Mouse (Mus musculus) forelimb bud, embryonic 11.5 days (tissue): Measurements from ENCODE around the gene Ywhab.

Experiments
- DNase-seq: peaks from one replicate; pipeline ENCODE4 v3.0.0-alpha.2; 2012; ENCODE audit warnings: low read depth, low spot score

Gene Ywhab

DNA sequence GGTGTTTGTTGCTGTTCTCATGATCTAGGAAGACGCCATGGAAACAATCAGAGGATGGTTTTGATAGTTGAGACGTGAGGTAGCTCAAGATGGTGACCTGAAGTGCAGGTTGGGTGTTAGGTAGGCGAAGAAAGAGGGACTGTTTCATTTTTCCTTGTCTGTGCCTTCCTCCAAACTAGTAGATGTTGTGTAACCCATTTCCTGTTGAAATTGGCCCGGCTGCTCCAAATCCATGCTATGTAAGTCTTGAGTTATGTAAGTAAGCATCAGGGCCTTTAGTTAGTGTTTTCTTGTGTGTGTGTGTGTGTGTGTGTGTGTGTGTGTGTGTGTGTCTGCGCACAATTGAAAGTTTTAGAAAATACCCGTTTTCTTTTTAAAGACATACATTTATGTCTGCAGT lies 14.5 kb downstream of the Ywhab start:
- DNase-seq, result no peak

DNA sequence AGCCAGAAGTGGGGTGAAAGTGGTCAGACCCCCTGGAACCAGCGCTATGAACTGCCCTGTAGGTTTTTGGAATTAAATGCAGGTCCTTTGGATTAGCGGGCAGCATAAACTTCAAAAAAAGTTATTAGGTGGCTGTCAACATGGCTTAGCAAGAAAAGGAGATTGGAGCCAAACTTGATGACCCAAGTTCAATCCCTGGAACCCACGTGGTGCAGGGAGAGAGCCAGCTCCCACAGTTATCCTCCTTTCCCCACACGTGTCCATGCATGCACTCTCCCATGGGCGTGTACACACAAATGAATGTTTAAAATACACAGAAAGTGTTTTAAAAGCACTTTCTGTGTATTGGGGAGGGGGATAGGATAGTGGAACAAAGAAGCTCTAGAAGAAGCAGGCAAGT lies 15.7 kb downstream of the Ywhab start:
- DNase-seq, result no peak

- DNase-seq, result no peak
These were observed 16.2 kb downstream of the Ywhab start for GRCm38 (mm10) chr2:164010944-164011343.

- no peak for DNase-seq
These were observed 20.5 kb downstream of the Ywhab start for GRCm38 (mm10) chr2:164015304-164015703.

- no peak for DNase-seq
These were observed 24.1 kb downstream of the Ywhab start for GRCm38 (mm10) chr2:164018910-164019309.

DNA sequence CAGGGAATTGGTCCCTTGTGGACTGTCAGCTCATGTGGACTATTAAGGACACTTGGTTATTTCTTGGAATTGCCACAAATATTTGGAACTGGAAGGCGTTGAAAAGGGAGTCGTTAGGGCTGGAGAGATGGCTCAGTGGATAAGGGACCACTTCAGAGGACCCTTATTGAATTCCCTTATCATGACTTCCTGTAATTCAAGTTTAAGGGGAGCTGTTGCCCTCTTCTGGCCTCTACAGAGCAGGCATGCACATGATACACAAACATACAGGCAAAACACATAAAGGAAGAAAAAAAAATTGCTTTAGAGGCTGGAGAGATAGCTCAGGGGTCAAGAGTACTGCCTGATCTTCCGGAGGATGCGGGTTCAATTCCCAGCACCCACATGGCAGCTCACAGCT lies 25.2 kb downstream of the Ywhab start:
- no peak for DNase-seq

GRCm38 (mm10) chr2:164022104-164022503 lies 27.3 kb downstream of the Ywhab start:
- DNase-seq, result no peak

- no peak for DNase-seq
These were observed 30.4 kb downstream of the Ywhab start, which contains the start of gene Pabpc1l for GRCm38 (mm10) chr2:164025150-164025549. Gene Pabpc1l (plus strand): TSS chr2:164025450.

DNA sequence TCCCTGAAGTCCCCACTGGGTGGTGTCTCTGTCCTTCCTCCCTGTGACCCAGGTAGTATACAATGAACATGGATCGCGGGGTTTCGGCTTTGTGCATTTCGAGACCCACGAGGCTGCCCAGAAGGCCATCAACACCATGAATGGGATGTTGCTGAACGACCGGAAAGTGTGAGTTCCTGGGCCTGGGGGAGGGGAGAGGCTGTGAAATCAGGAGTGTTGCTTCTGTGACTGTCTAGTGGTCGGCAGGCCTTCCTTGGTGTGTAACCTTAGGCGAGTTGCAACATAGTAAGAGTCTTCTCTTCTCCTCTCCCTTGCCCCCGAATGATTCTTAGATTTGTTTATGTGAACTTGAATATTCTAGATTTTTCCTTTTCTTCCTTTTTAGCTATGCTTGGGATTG lies 36.4 kb downstream of the Ywhab start:
- DNase-seq, result no peak

DNA sequence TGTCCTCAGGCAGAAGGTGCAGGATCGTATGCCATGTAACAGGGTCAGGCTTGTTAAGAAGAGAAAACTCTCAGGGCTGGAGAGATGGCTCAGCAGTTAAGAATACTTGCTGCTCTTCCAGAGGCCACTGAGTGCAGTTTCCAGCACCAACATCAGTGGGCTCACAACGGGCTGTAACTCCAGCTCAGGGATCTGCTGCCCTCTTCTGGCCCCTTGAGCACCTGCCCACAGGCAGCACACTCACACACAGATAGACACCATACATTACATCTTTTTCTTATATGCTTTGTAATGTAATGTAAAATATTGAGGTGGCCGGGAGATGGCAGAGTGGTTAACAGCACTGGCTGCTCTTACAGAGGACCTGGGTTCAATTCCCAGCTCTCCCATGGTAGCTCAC lies 38.2 kb downstream of the Ywhab start:
- DNase-seq, result no peak

- DNase-seq, result peak; percentile 49
These were observed 41.8 kb downstream of the Ywhab start for GRCm38 (mm10) chr2:164036520-164037019.

DNA sequence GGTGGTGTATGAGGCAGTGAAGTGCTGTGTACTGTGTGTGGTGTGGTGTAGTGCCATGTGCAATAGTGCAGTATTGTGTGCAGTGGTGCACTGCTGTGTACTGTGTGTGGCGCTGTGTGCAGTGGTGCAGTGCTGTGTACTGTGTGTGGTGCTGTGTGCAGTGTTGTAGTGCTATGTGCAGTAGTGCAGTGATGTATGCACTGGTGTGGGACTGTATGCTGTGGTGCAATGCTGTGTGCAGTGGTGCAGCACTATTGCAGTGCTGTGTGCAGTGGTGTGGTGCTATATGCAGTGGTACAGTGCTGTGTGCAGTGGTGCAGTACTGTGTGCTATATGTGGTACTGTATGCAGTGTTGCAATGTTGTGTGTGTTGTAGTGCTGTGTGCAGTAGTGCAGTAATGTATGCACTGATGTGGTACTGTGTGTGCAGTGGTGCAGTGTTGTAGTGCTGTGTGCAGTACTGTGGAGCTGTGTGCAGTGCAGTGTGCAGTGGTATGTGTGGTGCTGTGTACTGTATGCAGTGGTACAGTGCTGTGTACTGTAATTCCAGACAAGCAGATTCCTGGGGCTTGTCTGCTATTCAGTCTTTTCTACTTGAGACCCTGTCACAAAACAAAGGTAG lies 43.8 kb downstream of the Ywhab start:
- DNase-seq, result no peak

- no peak for DNase-seq
These were observed 46.2 kb downstream of the Ywhab start for GRCm38 (mm10) chr2:164040949-164041348.

DNA sequence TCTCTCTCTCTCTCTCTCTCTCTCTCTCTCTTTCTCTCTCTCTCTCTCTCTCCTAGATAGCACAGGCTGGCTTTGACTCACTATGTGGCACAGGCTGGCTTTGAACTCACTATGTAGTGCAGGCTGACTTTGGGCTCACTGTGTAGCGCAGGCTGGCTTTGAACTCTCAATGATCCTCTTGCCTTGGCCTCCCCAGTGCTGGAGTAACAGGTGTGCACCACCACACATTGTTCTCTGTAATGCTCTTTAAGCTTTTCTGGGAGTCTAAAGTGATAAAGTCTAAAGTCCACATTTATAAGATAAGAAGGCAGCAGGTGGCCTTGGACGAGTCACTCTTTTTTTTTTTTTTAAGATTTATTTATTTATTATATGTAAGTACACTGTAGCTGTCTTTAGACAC lies 46.8 kb downstream of the Ywhab start:
- DNase-seq, result no peak

DNA sequence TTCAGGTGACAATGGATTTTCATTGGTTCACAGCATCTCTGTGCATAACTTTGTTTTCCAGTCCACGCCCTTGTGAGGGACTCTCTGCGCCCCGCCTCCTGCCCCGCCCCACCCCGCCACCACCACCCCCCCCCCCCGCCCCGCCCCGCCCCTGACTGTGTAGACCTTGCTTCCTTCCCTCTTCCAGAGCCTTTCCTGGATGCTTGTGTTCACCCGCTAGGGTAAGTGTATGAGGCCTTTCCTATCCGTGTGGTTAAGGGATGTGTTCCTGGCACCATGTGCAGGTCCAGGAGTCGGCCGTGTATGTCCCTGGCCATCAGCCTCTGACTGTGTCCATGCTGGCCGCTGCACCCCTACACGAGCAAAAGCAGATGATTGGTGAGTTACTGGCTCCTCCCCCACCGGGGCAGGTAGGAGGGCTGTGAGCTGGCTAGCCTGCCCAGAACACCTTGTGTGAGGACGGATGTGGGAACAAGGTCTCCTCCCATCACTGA lies 52.5 kb downstream of the Ywhab start:
- peak; percentile 36 for DNase-seq

- no peak for DNase-seq
These were observed 59.0 kb downstream of the Ywhab start for GRCm38 (mm10) chr2:164053767-164054166.

DNA sequence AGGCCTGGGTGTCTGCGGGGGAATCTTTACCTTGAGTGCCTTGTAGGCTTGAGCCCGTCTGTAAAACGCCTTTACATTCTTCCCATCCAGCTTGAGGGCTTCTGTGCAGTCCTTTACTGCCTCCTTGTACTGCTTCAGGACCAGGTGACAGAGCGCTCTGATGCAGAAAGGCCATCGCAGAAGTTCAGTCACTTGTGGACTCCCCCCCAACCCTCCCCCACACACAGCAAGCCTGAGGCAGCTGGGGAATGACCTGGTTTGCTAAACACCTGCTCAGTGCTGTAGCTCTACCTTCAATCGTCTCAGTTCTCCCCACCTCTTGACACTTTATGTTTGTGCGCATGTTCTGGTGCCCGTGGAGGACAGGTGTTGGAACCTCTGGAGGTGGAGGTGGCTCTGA lies 59.9 kb downstream of the Ywhab start:
- DNase-seq, result no peak

GRCm38 (mm10) chr2:164059634-164060235 lies 65.0 kb downstream of the Ywhab start:
- no peak for DNase-seq
